Mouse (Mus musculus): ENCODE data around the gene Rin3.

Rin3 gene

GRCm38 (mm10) chr12:102280867-102281503, 1.9 kb upstream of the Rin3 start:
- no peak for DNase-seq

- DNase-seq, result no peak
Observed at GRCm38 (mm10) chr12:102282126-102282525, 722 bp upstream of the Rin3 start.

GRCm38 (mm10) chr12:102283483-102284266, 827 bp downstream of the Rin3 start:
- DNase-seq, result no peak

- DNase-seq, result no peak
Observed at GRCm38 (mm10) chr12:102284267-102284610, 1.4 kb downstream of the Rin3 start.

- no peak for DNase-seq
Observed at GRCm38 (mm10) chr12:102284618-102285159, 1.8 kb downstream of the Rin3 start.

- no peak for DNase-seq
Observed at GRCm38 (mm10) chr12:102285318-102285717, 2.5 kb downstream of the Rin3 start.

- DNase-seq, result no peak
Observed at GRCm38 (mm10) chr12:102285779-102286178, 2.9 kb downstream of the Rin3 start.

GRCm38 (mm10) chr12:102286681-102287414, 4.0 kb downstream of the Rin3 start:
- DNase-seq, result peak; percentile 57

GRCm38 (mm10) chr12:102287904-102288602, 5.2 kb downstream of the Rin3 start:
- no peak for DNase-seq

GRCm38 (mm10) chr12:102288846-102289245, 6.0 kb downstream of the Rin3 start:
- DNase-seq, result no peak

- DNase-seq, result no peak
Observed at GRCm38 (mm10) chr12:102289568-102289967, 6.7 kb downstream of the Rin3 start.

GRCm38 (mm10) chr12:102290662-102291061, 7.8 kb downstream of the Rin3 start:
- DNase-seq, result no peak

GRCm38 (mm10) chr12:102291686-102292085, 8.8 kb downstream of the Rin3 start:
- DNase-seq, result no peak

GRCm38 (mm10) chr12:102292501-102293215, 9.8 kb downstream of the Rin3 start:
- DNase-seq, result no peak

GRCm38 (mm10) chr12:102294634-102295033, 11.8 kb downstream of the Rin3 start:
- DNase-seq, result no peak

- no peak for DNase-seq
Observed at GRCm38 (mm10) chr12:102295230-102295629, 12.4 kb downstream of the Rin3 start.

- DNase-seq, result no peak
Observed at GRCm38 (mm10) chr12:102295662-102296061, 12.8 kb downstream of the Rin3 start.

- no peak for DNase-seq
Observed at GRCm38 (mm10) chr12:102296361-102296760, 13.5 kb downstream of the Rin3 start.

- no peak for DNase-seq
Observed at GRCm38 (mm10) chr12:102296967-102297366, 14.1 kb downstream of the Rin3 start.

GRCm38 (mm10) chr12:102299209-102299608, 16.4 kb downstream of the Rin3 start:
- no peak for DNase-seq

GRCm38 (mm10) chr12:102301585-102301984, 18.7 kb downstream of the Rin3 start:
- DNase-seq, result no peak

GRCm38 (mm10) chr12:102302322-102302721, 19.5 kb downstream of the Rin3 start:
- DNase-seq, result no peak
